Mouse (Mus musculus) skeletal muscle tissue, postnatal 0 days (tissue): Measurements from ENCODE around the gene Zmym3. TPM values are rescaled to one million over a fixed set of nuclear protein-coding genes. Genes with fewer than 3 reads are reported as not detected.

Experiments used
- polyA plus RNA-seq: library from polyadenylated mRNA; unstranded; fragments of >200 nt; fragmentation: Nextera tagmentation; extraction: Ambion mirVana; gene quantifications from 2 replicates; pipeline ENCODE4 v1.2.1, GENCODE M21; 2015

Gene Zmym3
- 9.3 and 11.1 TPM in 2 replicates for polyA plus RNA-seq

GRCm38 (mm10) chrX:101420700-101421095 lies at the start of gene Zmym3:
Gene Zmym3 (minus strand): TSS chrX:101420849.

GRCm38 (mm10) chrX:101448886-101449475 lies 28.3 kb upstream of the Zmym3 start, which contains the start of gene Itgb1bp2:
Gene Itgb1bp2 (plus strand): TSS chrX:101449088.

GRCm38 (mm10) chrX:101429142-101429949 lies 8.7 kb upstream of the Zmym3 start, which contains the start of gene Nono:
Gene Nono (plus strand): TSS chrX:101429318.

GRCm38 (mm10) chrX:101376190-101376968 lies 44.3 kb downstream of the Zmym3 start, which contains the start of gene Gjb1:
Gene Gjb1 (plus strand): TSS chrX:101376378.

Other genes with a start within 250 kb of the Zmym3 start
- gene Snx12, start 198.3 kb downstream of the Zmym3 start, polyA plus RNA-seq, result 33.3 and 36.4 TPM in 2 replicates
- 3.1 and 3.7 TPM in 2 replicates for gene Foxo4, start 166.3 kb downstream of the Zmym3 start, polyA plus RNA-seq
- not detected in 2 replicates for gene Gm614, start 156.9 kb downstream of the Zmym3 start, polyA plus RNA-seq
- 11.1 and 14.7 TPM in 2 replicates for gene Il2rg, start 152.6 kb downstream of the Zmym3 start, polyA plus RNA-seq
- gene Gm20489, start 151.8 kb downstream of the Zmym3 start, polyA plus RNA-seq, result not detected in 2 replicates
- 14.7 and 19.2 TPM in 2 replicates for gene Med12, start 146.8 kb downstream of the Zmym3 start, polyA plus RNA-seq
- 1.1 and 1.4 TPM in 2 replicates for gene Nlgn3, start 121.7 kb downstream of the Zmym3 start, polyA plus RNA-seq
- gene Gjb1, start 44.5 kb downstream of the Zmym3 start, polyA plus RNA-seq, result 0.33 and 0.44 TPM in 2 replicates
- gene Nono, start 8.5 kb upstream of the Zmym3 start, polyA plus RNA-seq, result 118 and 122 TPM in 2 replicates
- 1,002 and 1,222 TPM in 2 replicates for gene Itgb1bp2, start 28.2 kb upstream of the Zmym3 start, polyA plus RNA-seq
- gene Taf1, start 111.9 kb upstream of the Zmym3 start, polyA plus RNA-seq, result 3.2 and 4.3 TPM in 2 replicates
- 53.2 and 60.9 TPM in 2 replicates for gene Ogt, start 219.2 kb upstream of the Zmym3 start, polyA plus RNA-seq